Mouse (Mus musculus) E14TG2a.4 (cell line): ENCODE measurements around the gene Smim11.

Experiments
- H3K27me3 ChIP-seq: 2 replicates; pipeline ENCODE4 v1.6.1; 2014; ENCODE audit warnings: low read length, control low read depth; ENCODE audit not compliant: insufficient read depth
- H3K36me3 ChIP-seq: 2 replicates; pipeline ENCODE4 v1.6.1; 2014; ENCODE audit warnings: low read length, control low read depth; ENCODE audit not compliant: insufficient read depth
- H3K4me1 ChIP-seq: replicated peaks from 2 replicates; pipeline ENCODE4 v1.6.1; 2014; ENCODE audit warnings: low read depth, low read length, control low read depth
- H3K4me3 ChIP-seq: replicated peaks from 2 replicates; pipeline ENCODE4 v1.5.1; 2014; ENCODE audit warnings: mild to moderate bottlenecking, low read length
- H3K9me3 ChIP-seq: 2 replicates; pipeline ENCODE4 v1.6.1; 2014; ENCODE audit warnings: low read length, control low read depth
- CTCF ChIP-seq: conservative IDR thresholded peaks from 2 replicates; pipeline ENCODE4 v1.5.1; 2014; ENCODE audit warnings: low read length
- NANOG ChIP-seq: IDR thresholded peaks from 2 replicates; pipeline ENCODE4 v1.6.1; 2014; ENCODE audit warnings: borderline replicate concordance, low read length, mixed read lengths
- POU5F1 ChIP-seq: IDR thresholded peaks from 2 replicates; pipeline ENCODE4 v1.6.1; 2014; ENCODE audit warnings: low read length, borderline replicate concordance

Gene Smim11

GRCm38 (mm10) chr16:92309126-92309525 lies 8.0 kb downstream of the Smim11 start:
- H3K9me3 ChIP-seq = no peaks in the 10 kb centered on the region
- H3K4me1 ChIP-seq = peaks cover 13% of the 10 kb centered on the region; the same call in 1 of the 2 replicates
- H3K36me3 ChIP-seq = peaks cover 29% of the 10 kb centered on the region
- no peaks in the 10 kb centered on the region for H3K27me3 ChIP-seq
- TF ChIP-seq NANOG = no peak
- TF ChIP-seq CTCF = no peak
- TF ChIP-seq POU5F1 = no peak
- H3K4me3 ChIP-seq = no peak overlapping the region

GRCm38 (mm10) chr16:92313953-92314741 lies 13.1 kb downstream of the Smim11 start:
- peaks cover 11% of the 10 kb centered on the region for H3K27me3 ChIP-seq
- H3K4me1 ChIP-seq = peaks cover 22% of the 10 kb centered on the region
- TF ChIP-seq CTCF = peak; percentile 93
- TF ChIP-seq NANOG = no peak
- no peak for TF ChIP-seq POU5F1
- no peaks in the 10 kb centered on the region for H3K9me3 ChIP-seq
- H3K36me3 ChIP-seq = peaks cover 17% of the 10 kb centered on the region; the same call in 1 of the 2 replicates
- H3K4me3 ChIP-seq = no peak overlapping the region

DNA sequence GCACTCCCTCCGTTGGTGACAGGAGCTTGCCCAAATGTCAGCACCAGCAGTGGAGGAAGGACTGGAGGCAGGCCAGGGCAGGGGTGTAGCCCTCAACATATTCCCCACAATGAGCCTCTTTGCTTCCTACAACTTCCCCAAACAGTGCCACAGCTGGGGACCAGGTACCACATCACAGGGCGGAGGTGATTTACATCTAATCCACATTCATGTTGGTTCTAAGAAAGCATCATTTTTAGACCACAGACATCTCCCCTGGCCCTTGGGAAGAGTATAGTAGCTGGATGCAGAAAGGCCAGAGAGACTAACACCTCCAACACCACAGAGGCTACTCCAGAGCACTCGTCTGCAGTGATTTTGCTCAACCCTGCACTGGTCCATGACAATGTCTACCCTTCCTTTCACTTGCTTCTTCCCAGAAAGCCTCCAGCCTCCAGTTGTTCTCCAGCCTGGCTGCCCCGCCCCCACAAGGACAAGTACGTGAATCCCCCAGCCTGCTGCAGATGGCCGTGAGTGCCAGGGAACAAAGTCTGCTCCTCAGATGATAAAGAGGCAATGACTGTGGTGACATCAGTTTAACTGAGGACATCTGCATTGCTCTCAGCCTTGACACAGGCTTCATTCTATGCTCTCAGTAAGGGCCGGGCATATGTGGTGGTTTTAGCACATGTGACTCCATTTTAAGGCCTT lies 15.1 kb downstream of the Smim11 start:
- Histone ChIP-seq H3K9me3 (no peaks in the 10 kb centered on the region), H3K4me3 (no peak overlapping the region), H3K27me3 (peaks cover 13% of the 10 kb centered on the region), H3K36me3 (peaks cover 9% of the 10 kb centered on the region; the same call in 1 of the 2 replicates), H3K4me1 (peaks cover 35% of the 10 kb centered on the region)
- TF ChIP-seq NANOG (no peak), POU5F1 (no peak), CTCF (no peak)

DNA sequence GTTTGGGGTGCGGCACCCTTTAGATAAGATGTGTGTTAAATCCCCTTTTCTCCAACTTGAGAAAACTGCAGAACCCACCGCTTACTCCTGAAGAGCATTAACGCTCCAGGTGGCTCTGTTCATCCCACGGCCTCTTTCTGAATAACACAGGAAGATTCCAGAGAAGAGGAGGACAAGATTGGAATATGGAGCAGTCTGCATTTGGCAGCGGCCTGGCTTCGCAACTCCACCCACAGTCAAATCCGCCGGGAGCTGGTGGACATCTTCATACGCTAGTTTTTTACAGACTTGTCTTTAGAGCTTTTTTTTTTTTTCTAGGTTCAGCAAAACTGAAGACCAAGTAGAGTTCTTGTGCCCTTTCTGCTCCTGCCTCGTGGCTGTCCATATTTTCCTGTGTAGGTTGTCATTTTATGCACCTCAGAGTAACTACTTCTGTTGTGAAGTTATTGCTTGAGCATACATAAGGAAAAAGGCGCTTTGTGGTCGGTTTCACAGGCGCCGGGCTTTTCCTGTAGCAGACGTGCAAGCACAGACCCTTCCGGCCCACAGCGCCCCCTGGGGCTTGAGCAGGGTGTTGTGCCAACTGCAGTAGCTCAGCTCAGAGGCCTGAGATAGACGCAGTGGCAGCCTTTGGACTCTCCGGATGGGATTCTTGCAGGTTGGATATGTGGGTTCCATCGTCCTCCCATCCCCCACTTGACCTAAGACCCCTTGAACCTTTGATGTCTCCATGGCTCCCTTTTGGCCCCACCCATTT lies 18.4 kb downstream of the Smim11 start:
- TF ChIP-seq CTCF (peak; percentile 74), NANOG (no peak), POU5F1 (no peak)
- Histone ChIP-seq H3K9me3 (no peaks in the 10 kb centered on the region), H3K4me3 (peak overlapping the region; percentile 37; the same call in 1 of the 2 replicates), H3K36me3 (no peaks in the 10 kb centered on the region), H3K27me3 (peaks cover 13% of the 10 kb centered on the region), H3K4me1 (peaks cover 29% of the 10 kb centered on the region)

GRCm38 (mm10) chr16:92320361-92320760 lies 19.3 kb downstream of the Smim11 start:
- H3K36me3 ChIP-seq = no peaks in the 10 kb centered on the region
- no peak for TF ChIP-seq POU5F1
- no peak for TF ChIP-seq CTCF
- TF ChIP-seq NANOG = no peak

DNA sequence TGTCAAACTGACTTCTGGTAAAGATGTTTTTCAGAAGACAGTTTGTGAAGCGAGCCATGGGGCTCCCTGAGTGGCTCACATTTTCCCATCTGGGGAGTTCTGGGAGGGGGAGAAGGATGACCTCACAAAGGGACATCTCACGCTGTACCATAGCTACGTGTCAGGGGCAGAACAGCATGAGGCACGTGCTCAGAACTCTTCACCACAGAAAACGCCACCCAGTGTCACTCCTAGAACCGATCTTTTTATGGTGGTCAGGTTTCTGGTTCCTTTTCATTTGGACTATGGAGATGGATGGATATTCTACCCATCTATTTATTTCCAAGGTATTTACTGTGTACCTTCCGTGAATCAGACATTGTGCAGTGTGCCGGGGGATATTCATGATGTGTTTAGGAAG lies 20.3 kb downstream of the Smim11 start, which contains the start of gene Fam243:
Gene Fam243, minus strand, starts transcription at position 101 of the 400 bp plus-strand sequence.
- TF ChIP-seq CTCF (no peak), POU5F1 (no peak), NANOG (no peak)
- no peaks in the 10 kb centered on the region for H3K36me3 ChIP-seq

More at GRCm38 (mm10) chr16:92320361-92320760, 19.3 kb downstream of the Smim11 start:
- Histone ChIP-seq H3K4me3 (no peak overlapping the region), H3K9me3 (no peaks in the 10 kb centered on the region), H3K27me3 (peaks cover 13% of the 10 kb centered on the region), H3K4me1 (peaks cover 28% of the 10 kb centered on the region)

GRCm38 (mm10) chr16:92324309-92325061 lies 23.4 kb downstream of the Smim11 start:
- Histone ChIP-seq H3K4me1 (peaks cover 10% of the 10 kb centered on the region), H3K9me3 (no peaks in the 10 kb centered on the region), H3K27me3 (peaks cover 8% of the 10 kb centered on the region), H3K36me3 (no peaks in the 10 kb centered on the region), H3K4me3 (no peak overlapping the region)
- TF ChIP-seq CTCF = no peak
- TF ChIP-seq NANOG = no peak
- no peak for TF ChIP-seq POU5F1

More for the DNA sequence above, 20.3 kb downstream of the Smim11 start, which contains the start of gene Fam243:
- Histone ChIP-seq H3K27me3 (peaks cover 13% of the 10 kb centered on the region), H3K9me3 (no peaks in the 10 kb centered on the region), H3K4me3 (no peak within 1 kb of the TSS), H3K4me1 (peaks cover 22% of the 10 kb centered on the region)

DNA sequence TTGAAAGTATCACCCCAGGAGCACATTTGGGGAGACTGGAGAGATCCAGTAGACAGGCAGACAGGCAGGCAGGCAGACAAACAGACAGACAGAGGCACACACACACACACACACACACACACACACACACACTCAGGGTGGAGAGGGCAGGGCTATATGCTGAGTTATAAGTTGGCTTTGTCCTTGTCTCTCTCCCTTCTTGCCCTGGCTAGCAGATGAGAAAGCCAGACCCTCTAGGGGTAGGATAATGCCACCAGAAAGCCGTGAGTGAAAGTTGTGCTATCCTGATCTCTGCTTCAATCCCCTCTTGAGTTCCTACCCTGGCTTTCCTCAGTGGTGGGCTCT lies 23.9 kb downstream of the Smim11 start:
- TF ChIP-seq POU5F1 (no peak), CTCF (no peak), NANOG (no peak)
- Histone ChIP-seq H3K4me1 (peaks cover 4% of the 10 kb centered on the region), H3K4me3 (no peak overlapping the region), H3K27me3 (peaks cover 8% of the 10 kb centered on the region), H3K36me3 (no peaks in the 10 kb centered on the region), H3K9me3 (no peaks in the 10 kb centered on the region)
